Mouse (Mus musculus): ENCODE measurements at regions not wholly inside any gene's neighbourhood (a gene's known extent, or its start where the extent isn't known, plus 50 kb on each side); places are given as distances from the start of the nearest gene placed in this dataset.
A peak's percentile ranks its signal among the peaks of the same experiment; 100 is the strongest.

DNA sequence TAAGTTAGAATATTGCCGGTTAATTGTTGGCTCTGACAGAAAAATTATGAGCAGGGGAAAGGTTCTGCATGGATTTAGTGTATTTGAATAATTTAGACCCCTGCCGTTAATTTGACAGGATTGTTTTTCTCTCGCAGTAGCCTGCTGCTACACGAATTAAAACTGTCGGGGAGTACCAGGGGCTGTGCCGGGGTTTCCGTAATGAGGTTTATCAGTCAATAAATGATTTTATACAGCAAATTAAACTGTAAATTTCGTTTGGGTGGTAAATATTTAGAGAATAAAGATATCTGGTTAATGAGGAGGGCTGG, 339.8 kb upstream of the Dynlrb2 start:
- Histone ChIP-seq H3K36me3 (no peaks in the 10 kb centered on the region), H3K27me3 (peaks cover 13% of the 10 kb centered on the region), H3K9me3 (replicated peaks) (no peaks in the 10 kb centered on the region), H3K4me2 (replicated peaks) (no peak overlapping the region), H3K4me3 (replicated peaks) (no peak overlapping the region), H3K27ac (replicated peaks) (no peak overlapping the region), H3K4me1 (no peaks in the 10 kb centered on the region), H3K9ac (no peak overlapping the region)
- no peak for ATAC-seq (ENCODE audit: insufficient number of reproducible peaks, low FRiP score, low TSS enrichment, low read depth)
- WGBS: 24% methylated on average over 8 of the region's 8 CpGs

DNA sequence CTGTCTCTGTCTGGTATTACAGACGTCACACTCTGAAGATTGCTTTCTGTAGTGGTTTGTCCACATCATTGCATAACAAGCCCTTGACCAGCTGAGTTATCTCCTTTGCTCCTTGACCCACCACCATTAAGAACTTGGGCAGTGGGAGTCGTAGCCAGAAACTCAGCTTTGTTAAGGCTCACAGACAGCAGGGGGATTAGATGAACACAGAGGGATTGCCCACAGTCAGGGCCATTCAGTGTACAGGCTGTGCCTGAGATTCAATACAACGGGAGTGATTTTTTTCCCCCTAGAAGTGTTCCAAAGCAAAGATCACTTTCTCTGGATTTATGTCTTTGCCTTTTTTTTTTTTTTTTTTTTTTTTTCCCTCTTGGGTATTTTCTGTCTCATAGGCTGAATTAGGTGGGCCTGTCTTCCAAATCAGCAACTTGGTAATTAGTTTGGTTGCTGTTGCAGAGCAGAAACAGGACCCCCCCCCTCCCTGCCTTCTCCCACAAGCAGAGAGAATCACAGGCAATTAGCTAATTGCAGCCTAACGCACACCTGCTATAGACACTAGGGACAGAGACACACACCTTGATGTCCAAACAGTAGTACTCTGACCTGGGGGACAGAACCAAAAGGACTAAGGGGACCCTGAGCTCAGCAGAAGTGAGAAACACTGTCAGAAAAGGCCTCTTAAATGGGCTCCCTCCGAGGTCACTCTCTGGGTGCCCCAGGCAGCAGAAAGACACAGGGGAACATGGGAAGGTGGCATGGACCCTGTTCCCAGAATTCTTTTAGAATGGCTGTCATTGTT, 340.4 kb upstream of the Dynlrb2 start:
- H3K27ac ChIP-seq (replicated peaks): no peak overlapping the region

DNA sequence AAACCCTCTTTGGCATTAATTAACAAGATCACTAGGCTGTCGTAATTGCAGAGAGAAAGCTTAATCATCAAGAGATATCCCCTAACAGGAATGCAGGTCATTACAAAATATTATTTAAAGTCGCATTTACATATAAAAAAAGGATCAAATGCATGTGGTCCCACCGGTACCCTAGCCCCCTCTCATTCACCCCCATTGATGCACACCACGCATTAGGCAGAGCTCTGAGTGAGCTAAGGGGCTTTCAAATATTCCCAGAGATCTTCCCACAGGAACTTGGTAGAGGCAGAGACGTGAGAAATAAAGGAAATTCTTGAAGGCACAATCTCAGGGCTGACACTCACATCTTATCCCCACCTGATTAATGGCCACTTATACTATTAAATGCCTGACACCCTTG, 343.8 kb upstream of the Dynlrb2 start:
- Histone ChIP-seq H3K4me3 (replicated peaks) (no peak overlapping the region), H3K9ac (no peak overlapping the region), H3K27me3 (peaks cover 13% of the 10 kb centered on the region), H3K36me3 (no peaks in the 10 kb centered on the region), H3K4me2 (replicated peaks) (no peak overlapping the region), H3K9me3 (replicated peaks) (no peaks in the 10 kb centered on the region), H3K27ac (replicated peaks) (no peak overlapping the region), H3K4me1 (no peaks in the 10 kb centered on the region)
- ATAC-seq (ENCODE audit: insufficient number of reproducible peaks, low FRiP score, low TSS enrichment, low read depth): no peak
- 78% methylated on average over 5 of the region's 5 CpGs for WGBS

More for the DNA sequence above, 340.4 kb upstream of the Dynlrb2 start:
- Histone ChIP-seq H3K4me2 (replicated peaks) (no peak overlapping the region), H3K4me3 (replicated peaks) (no peak overlapping the region), H3K9me3 (replicated peaks) (no peaks in the 10 kb centered on the region), H3K4me1 (no peaks in the 10 kb centered on the region), H3K9ac (no peak overlapping the region), H3K36me3 (no peaks in the 10 kb centered on the region), H3K27me3 (peaks cover 13% of the 10 kb centered on the region)
- WGBS: 45% methylated on average over 5 of the region's 5 CpGs
- no peak; the same call in 1 of the 2 replicates for ATAC-seq (ENCODE audit: insufficient number of reproducible peaks, low FRiP score, low TSS enrichment, low read depth)

DNA sequence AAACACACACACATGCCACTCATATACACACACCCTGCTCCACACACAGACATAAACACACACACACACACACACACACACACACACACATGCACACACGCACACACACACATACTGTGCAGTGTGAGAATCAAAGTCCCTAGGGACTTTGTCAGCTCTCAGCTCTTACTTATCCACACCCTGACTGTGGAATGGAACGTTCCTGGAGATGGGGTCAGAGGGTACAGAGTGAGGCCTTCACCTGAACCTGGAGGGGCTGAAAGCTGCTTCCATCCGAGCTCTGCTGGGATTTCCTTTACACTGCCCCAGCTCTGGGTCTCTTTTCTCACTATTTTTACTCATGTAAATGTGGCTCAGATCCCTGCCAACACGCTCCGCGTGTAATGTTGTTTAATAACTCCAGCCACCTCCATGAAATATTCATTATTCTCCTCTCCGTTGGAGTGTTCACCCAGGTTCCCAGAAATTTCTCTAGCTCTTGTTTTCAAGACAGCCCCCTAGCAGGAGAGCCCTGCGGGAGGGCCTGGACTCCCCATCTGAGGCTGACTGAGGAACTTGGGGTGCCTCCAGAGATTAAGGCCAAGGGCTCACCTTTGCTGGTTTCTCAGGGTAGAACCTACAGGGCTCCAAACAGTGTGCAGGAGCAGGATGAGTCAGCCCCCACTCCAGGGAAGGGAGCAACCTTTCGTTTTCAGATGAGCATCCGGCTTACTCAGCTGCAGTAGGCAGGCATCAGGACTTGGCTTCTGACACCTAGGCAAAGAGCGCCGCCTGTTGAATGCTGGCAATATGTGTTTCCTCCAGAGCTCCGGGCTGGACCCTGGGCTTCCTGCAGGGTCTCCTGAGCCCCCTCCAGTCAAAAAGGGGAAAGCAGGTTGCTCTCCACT, 360.8 kb upstream of the Dynlrb2 start:
- 34% methylated on average over 13 of the region's 13 CpGs for WGBS
- H3K27me3 ChIP-seq: no peaks in the 10 kb centered on the region
- ATAC-seq (ENCODE audit: insufficient number of reproducible peaks, low FRiP score, low TSS enrichment, low read depth): peak; percentile 63

DNA sequence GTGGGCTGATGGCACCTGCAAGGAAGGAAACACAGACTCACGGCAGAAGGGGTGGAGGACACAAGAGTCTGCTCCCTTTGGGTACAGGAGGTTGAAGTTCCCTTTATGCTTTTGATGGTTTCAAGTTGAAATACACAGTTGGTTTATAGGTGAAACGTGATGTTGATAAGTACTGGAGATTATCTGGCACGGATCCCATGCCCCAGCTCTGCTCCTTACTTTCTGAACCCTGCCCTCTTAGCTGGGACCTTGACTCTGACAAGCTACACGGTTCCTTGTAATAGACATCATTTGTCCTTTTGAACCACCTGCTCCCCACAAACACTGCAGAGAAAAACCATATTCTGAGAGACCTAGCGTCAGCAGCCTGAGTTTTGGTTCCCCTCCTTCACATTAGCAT, 363.4 kb upstream of the Dynlrb2 start:
- ATAC-seq (ENCODE audit: insufficient number of reproducible peaks, low FRiP score, low TSS enrichment, low read depth): no peak
- no peaks in the 10 kb centered on the region for H3K27me3 ChIP-seq
- H3K4me1 ChIP-seq: 0 out of 2 replicates have a peak, but pooled peaks cover 4% of the 10 kb centered on the region
- H3K9ac ChIP-seq: no peak overlapping the region
- H3K9me3 ChIP-seq (replicated peaks): no peaks in the 10 kb centered on the region
- H3K36me3 ChIP-seq: no peaks in the 10 kb centered on the region
- no peak overlapping the region for H3K4me3 ChIP-seq (replicated peaks)
- WGBS: 78% methylated on average over 5 of the region's 5 CpGs
- no peak overlapping the region for H3K4me2 ChIP-seq (replicated peaks)
- H3K27ac ChIP-seq (replicated peaks): no peak overlapping the region

More for the DNA sequence above, 360.8 kb upstream of the Dynlrb2 start:
- Histone ChIP-seq H3K4me3 (replicated peaks) (no peak overlapping the region), H3K9ac (no peak overlapping the region), H3K4me1 (0 out of 2 replicates have a peak, but pooled peaks cover 4% of the 10 kb centered on the region), H3K36me3 (no peaks in the 10 kb centered on the region), H3K27ac (replicated peaks) (peak overlapping the region; percentile 66), H3K9me3 (replicated peaks) (no peaks in the 10 kb centered on the region), H3K4me2 (replicated peaks) (0 out of 2 replicates have a peak overlapping the region, but pooled peaks have one; percentile 15)

DNA sequence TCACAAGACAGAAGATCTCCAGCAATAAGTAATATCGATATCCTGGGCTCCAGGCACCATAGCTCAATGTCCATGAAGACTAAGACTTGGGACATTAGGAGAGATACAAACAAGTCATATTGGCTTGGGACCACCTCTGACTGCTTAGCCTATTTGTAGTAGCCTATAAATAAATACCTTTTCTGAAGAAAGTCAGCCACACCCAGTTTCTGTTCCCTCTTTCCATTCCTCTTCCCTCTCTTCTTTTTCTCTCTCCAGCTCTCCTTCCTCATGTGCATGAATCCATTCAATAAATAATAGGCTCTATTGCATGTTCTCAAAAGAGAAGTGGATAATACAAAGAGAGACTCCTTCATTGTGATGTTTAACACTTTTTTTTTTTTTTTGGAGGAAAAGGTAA, 364.8 kb upstream of the Dynlrb2 start:
- Histone ChIP-seq H3K9ac (no peak overlapping the region), H3K4me3 (replicated peaks) (no peak overlapping the region), H3K4me1 (0 out of 2 replicates have a peak, but pooled peaks cover 4% of the 10 kb centered on the region), H3K36me3 (no peaks in the 10 kb centered on the region), H3K27ac (replicated peaks) (no peak overlapping the region), H3K27me3 (no peaks in the 10 kb centered on the region), H3K9me3 (replicated peaks) (no peaks in the 10 kb centered on the region), H3K4me2 (replicated peaks) (no peak overlapping the region)
- WGBS: 94% methylated on average over 1 of the region's 1 CpGs
- ATAC-seq (ENCODE audit: insufficient number of reproducible peaks, low FRiP score, low TSS enrichment, low read depth): no peak

DNA sequence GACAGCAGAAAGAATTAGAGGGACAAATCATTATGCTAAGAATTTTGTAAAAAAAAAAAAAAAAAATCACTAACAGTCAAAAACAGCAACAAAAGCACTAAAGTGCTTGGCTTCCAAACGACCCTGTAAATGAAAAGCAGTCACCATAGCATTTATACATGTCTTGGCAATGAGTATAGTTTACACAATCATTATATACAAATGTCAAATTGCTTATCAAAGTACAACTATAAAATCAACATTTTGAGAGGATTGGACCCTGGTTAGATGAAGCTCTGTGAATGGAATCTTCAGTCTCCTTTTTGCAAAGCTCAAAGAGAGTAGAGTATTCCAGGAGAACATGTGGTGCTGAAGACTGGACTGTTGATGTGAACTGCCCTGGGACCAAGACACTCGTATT, 367.0 kb upstream of the Dynlrb2 start:
- Histone ChIP-seq H3K36me3 (no peaks in the 10 kb centered on the region), H3K4me2 (replicated peaks) (no peak overlapping the region), H3K4me1 (no peaks in the 10 kb centered on the region), H3K4me3 (replicated peaks) (no peak overlapping the region), H3K9me3 (replicated peaks) (no peaks in the 10 kb centered on the region), H3K27me3 (no peaks in the 10 kb centered on the region), H3K9ac (no peak overlapping the region), H3K27ac (replicated peaks) (no peak overlapping the region)
- ATAC-seq (ENCODE audit: insufficient number of reproducible peaks, low FRiP score, low TSS enrichment, low read depth): no peak
- WGBS: 63% methylated on average over 2 of the region's 2 CpGs

DNA sequence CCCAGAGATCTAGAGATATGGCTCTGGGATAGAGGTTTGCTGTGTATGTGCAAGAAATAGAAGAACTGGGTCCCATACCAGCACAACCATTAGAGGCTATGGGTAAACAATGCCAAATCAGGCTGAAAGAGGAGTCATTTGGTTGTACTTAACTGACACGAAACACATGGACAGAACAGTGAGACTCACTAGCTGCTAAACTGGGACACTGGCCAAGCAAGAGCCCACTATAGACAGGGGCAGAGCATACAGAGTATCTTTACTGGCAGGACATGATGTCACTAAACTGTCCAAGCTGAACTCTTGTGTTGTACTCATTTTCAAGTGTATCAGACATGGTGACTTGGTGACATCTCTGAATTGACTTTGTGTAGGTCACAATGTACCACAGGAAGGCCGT, 371.3 kb upstream of the Dynlrb2 start:
- 65% methylated on average over 2 of the region's 2 CpGs for WGBS

DNA sequence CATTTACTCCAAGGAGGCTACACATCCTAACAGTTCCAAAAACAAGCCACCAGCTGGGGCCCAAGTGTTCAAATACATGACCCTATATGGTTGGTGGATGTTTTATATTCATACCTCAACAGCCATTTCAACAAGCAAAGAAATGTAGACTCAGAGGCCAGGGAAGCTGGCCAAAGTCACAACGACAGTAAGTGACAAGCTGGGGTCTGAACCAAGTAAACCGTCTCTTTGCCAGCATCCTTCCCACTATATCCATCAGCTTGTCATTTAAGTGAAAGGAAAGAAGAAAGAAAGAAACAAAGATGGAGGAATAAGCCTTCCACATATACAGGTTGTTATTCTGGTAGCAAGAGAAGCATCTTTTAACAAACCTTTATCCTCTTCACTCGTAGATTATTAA, 371.7 kb upstream of the Dynlrb2 start:
- H3K9me3 ChIP-seq (replicated peaks): no peaks in the 10 kb centered on the region
- H3K4me2 ChIP-seq (replicated peaks): no peak overlapping the region
- no peak overlapping the region for H3K9ac ChIP-seq
- ATAC-seq (ENCODE audit: insufficient number of reproducible peaks, low FRiP score, low TSS enrichment, low read depth): no peak
- no peak overlapping the region for H3K4me3 ChIP-seq (replicated peaks)
- no peaks in the 10 kb centered on the region for H3K4me1 ChIP-seq
- no peaks in the 10 kb centered on the region for H3K36me3 ChIP-seq
- WGBS: 83% methylated on average over 3 of the region's 3 CpGs
- no peaks in the 10 kb centered on the region for H3K27me3 ChIP-seq
- no peak overlapping the region for H3K27ac ChIP-seq (replicated peaks)

More for the DNA sequence above, 371.3 kb upstream of the Dynlrb2 start:
- no peak overlapping the region for H3K27ac ChIP-seq (replicated peaks)
- H3K4me2 ChIP-seq (replicated peaks): no peak overlapping the region
- no peak for ATAC-seq (ENCODE audit: insufficient number of reproducible peaks, low FRiP score, low TSS enrichment, low read depth)
- no peak overlapping the region for H3K9ac ChIP-seq
- no peaks in the 10 kb centered on the region for H3K27me3 ChIP-seq
- H3K9me3 ChIP-seq (replicated peaks): no peaks in the 10 kb centered on the region
- H3K36me3 ChIP-seq: no peaks in the 10 kb centered on the region
- no peak overlapping the region for H3K4me3 ChIP-seq (replicated peaks)
- H3K4me1 ChIP-seq: no peaks in the 10 kb centered on the region

DNA sequence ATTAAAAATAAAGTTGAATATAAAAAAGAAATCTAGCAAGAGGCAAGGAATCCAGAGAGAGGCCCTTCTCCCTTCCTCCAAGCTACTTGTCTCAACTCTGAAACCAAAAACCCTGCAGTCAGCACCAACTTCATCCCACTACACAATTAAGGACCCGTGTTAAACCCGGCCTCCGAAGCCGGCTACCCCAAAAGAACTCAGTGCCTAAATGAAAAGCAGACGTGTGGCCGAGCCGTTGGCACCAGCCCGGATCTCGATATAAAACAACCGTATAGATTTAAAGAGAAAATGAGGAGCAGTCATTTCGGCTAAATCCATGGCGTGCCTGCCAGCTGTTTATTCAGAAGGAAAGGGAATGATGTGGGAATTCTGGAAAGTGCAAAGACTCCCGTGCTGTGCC, 384.7 kb upstream of the Dynlrb2 start:
- Histone ChIP-seq H3K9ac (no peak overlapping the region), H3K9me3 (replicated peaks) (no peaks in the 10 kb centered on the region), H3K4me2 (replicated peaks) (peak overlapping the region; percentile 27; the same call in 1 of the 2 replicates), H3K4me1 (peaks cover 22% of the 10 kb centered on the region), H3K27me3 (no peaks in the 10 kb centered on the region; the same call in 1 of the 2 replicates), H3K27ac (replicated peaks) (peak overlapping the region; percentile 74), H3K4me3 (replicated peaks) (no peak overlapping the region), H3K36me3 (no peaks in the 10 kb centered on the region)
- ATAC-seq (ENCODE audit: insufficient number of reproducible peaks, low FRiP score, low TSS enrichment, low read depth): 0 out of 2 replicates have a peak, but pooled peaks have one; percentile 43
- 20% methylated on average over 13 of the region's 13 CpGs for WGBS

DNA sequence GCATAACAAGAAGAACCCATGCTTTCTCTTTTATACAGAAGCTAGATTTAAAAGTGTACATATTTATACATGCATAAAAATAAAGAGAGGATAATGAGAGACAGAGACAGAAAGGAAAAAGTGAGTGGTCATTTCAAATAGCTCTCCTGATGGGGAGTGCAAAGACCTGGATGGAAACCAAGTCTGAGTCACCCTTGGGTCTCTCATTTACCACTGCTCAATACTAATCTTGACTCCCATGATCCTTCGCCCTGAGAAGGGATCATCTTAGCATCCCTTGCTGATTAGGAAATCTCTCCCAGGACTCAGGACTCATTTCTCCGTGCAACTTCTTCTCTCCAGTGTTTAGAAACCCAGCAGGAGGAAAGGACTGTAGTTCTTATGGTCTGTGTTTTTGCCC, 386.9 kb upstream of the Dynlrb2 start:
- no peaks in the 10 kb centered on the region; the same call in 1 of the 2 replicates for H3K27me3 ChIP-seq
- no peaks in the 10 kb centered on the region for H3K9me3 ChIP-seq (replicated peaks)
- peaks cover 27% of the 10 kb centered on the region for H3K4me1 ChIP-seq

More for the DNA sequence above, 386.9 kb upstream of the Dynlrb2 start:
- H3K4me3 ChIP-seq (replicated peaks): no peak overlapping the region
- no peak overlapping the region for H3K4me2 ChIP-seq (replicated peaks)
- 77% methylated on average over 2 of the region's 2 CpGs for WGBS
- H3K9ac ChIP-seq: no peak overlapping the region
- no peak overlapping the region for H3K27ac ChIP-seq (replicated peaks)
- H3K36me3 ChIP-seq: no peaks in the 10 kb centered on the region
- no peak for ATAC-seq (ENCODE audit: insufficient number of reproducible peaks, low FRiP score, low TSS enrichment, low read depth)
